Mouse (Mus musculus) ovary, postnatal 10 days (tissue): ENCODE data around the gene Tnnt3.

Experiments used
- DNase-seq: peaks from one replicate; pipeline ENCODE4 v3.0.0; 2022; ENCODE audit warnings: low spot score

The Tnnt3 gene

DNA sequence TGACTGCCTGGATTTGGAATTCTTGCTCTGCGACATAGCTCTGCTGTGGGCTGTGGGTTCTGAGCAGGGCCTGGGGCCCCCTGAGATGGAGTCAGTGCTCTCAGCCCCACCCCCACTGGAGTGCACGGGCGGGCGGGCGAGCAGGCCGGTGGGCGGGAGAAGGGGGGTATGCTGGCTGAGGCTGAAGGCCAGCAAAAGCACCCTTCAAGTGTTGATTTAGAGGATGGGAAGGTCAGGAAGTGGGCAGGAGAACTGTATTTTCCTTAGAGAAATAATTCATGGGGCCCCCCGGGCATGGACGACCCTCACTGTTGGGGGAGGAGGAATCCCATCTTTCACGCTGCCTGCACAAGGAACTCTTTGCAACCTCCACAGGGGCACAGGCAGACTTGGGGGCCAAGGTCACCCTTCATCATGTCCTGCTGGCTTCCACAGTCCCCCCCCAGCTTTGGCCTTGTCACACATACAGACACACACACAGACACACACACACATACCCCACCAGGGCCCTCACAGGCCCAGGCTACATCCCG is 44.2 kb downstream of the Tnnt3 start:
- DNase-seq, result no peak

DNA sequence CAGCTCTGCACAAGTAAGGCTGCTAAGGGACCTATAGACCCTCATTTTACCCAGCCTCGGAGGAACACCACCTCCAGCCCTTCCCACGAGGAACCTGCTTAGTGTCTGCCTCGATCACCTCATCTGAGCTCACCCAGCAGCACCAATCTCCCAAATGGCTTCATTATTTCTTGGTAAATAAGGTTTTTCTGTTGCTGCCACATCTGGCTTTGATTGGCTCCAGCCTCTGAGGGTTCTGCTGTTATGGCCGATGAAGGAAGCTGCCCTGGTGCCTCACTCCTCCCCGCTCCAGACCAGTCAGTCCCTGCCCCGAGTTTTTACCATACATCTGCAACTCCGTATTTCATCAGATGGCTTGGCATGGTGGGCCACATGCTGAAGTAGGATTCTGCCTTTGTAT is 47.3 kb downstream of the Tnnt3 start:
- no peak for DNase-seq

DNA sequence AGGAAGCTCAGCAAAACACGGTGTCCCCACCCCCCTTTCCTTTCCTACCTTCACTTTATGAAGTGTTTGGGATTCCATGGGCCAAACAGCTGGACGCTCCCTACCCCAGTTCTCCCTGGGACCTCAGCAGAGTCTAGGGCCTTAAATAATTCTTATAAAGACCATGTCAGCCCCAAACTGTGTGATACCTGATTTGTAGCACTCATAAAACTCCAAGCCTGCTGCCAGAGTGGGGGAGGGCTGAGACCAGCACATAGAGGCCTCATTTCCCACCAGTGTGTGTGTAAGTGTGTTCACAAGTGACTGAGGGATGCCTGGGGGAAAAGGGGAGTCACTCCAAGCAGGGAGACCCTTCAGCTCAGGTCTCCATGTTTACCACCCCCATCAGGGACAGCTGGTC is 49.2 kb downstream of the Tnnt3 start:
- DNase-seq, result no peak

DNA sequence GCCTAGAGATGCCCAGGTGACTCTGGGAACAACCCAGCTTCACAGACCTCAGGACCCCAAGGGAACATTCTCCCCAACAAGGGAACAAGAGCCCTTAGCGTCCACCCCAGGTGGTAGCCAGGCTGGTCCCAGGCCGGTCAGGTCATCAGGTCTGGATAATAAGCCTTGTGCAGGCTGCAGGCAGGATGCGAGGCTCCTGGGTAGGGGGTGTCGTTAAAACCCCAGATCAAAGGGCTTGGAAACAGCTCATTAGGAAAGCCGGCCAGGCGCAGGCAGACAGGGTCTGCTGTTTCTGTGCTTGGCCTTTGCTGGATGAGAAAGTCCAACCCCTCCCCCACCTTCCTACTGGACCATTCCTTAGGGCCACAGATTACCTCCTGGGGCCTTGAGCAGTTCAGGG is 50.1 kb downstream of the Tnnt3 start:
- no peak for DNase-seq

DNA sequence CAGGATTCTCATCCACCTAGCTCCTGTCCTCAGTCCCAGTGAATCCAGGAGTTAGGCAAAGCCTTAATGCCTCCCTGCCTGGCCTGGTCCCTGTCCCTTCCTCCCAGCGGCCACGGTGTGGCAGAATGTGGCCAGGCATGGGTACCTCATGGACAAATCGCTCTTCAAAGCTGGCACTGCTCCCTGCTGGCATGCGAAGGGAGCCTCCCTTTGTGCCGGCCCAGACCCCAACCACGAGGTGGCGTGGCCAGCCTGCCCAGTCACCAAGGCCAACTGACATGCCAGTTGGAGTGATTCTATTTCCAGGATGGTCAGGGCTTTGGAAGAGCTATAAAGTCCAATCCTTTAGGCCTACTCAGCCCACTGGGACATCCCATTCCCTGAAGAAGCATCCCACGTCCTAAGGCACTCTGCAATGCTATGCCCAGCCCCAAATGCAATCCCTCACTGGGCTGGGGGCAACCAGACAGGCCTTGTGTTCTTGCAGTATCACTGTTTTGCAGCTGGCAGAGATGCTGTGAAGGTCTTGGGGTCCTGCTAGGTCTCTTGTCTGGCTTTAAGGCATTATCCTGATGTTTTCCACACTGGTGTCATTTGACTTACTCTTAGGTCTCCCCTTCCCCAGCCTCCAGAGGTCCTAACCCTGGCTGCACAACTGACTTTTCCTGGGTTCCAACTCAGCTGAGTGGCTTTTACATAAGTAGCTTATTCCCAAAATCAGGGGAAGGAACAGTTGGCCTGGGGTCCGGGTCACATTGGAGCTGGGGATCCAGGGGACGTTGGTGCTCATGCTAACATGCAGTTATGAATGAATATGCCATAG is 51.5 kb downstream of the Tnnt3 start:
- DNase-seq, result no peak

DNA sequence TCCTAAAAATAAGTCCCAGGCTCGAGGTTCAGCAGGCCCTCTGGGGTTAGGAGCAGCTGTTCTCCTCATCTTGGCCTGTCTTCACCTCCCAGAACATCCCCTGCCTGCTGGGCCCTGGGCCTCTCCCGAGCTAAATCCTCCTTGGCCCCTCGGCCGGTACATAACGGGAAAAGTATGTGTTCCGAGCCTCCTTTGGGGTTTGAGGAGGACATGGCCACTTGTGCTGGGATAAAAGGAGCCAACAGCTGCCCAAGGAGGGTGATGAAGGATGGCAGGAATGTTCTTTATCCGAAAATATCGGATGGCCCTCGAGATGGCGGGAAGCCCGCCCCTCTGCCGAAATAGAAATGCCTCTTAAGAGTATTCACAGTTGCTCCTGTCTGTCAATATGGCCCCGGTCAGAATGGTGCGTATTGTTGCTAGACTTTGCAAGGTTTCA is 52.3 kb downstream of the Tnnt3 start:
- no peak for DNase-seq

DNA sequence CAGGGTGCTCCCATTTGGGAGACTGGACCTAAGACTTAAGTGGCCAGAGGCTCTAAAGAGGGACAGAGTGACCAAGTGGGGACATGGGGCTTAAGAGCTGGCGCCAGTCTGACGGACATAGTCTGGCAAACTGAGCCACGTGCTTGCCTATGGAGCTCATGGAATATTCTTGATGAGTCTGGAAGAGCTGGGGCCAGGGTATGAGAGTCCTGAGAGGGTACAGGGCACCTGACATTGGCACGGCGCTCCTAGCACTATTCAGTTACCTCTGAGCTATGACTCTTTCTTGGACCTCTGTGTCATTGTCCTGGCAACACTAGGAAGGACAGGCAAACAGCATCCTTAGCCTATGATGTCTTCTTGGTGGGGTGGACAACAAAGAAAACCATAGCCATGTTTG is 53.1 kb downstream of the Tnnt3 start:
- no peak for DNase-seq

DNA sequence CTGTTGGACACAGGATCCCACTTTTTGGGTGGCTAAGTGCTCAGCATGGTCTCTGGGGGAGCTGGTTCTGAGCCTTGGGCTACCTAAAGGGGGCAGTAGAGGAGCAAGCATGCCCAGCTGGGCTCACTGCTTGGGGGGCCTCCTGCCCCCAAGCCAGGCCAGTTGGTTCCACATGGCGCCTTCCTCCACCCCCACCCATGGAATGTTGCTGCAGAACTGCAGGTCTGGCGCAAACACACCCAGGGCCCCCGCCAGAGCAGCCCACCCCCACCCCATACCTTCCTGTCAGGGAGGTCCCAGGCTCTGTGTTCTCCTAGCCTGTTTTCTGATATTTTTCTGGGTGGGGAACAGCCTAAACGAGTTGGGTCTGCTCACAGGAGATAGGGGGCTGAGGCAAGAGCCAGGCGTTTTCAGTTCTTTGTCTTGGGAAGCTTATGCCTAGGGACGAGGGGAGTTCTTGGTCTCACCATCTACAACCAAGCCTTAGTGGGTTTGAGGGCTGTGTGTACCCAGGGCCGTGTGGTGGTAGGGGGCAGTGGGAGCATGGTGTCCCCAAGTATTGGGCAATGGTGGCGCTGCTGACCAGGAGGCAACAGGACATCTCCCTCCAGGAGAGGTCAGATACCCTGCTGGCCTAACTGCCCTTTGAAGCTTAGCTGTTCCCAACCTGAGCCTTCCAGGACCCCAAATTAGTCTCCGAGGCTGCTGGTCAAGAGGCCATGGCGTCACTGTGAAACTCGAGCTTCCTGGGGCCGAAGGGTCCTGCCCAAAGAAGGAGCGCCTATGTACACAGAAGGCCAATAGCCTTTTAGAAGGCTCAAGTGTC is 54.2 kb downstream of the Tnnt3 start:
- no peak for DNase-seq

DNA sequence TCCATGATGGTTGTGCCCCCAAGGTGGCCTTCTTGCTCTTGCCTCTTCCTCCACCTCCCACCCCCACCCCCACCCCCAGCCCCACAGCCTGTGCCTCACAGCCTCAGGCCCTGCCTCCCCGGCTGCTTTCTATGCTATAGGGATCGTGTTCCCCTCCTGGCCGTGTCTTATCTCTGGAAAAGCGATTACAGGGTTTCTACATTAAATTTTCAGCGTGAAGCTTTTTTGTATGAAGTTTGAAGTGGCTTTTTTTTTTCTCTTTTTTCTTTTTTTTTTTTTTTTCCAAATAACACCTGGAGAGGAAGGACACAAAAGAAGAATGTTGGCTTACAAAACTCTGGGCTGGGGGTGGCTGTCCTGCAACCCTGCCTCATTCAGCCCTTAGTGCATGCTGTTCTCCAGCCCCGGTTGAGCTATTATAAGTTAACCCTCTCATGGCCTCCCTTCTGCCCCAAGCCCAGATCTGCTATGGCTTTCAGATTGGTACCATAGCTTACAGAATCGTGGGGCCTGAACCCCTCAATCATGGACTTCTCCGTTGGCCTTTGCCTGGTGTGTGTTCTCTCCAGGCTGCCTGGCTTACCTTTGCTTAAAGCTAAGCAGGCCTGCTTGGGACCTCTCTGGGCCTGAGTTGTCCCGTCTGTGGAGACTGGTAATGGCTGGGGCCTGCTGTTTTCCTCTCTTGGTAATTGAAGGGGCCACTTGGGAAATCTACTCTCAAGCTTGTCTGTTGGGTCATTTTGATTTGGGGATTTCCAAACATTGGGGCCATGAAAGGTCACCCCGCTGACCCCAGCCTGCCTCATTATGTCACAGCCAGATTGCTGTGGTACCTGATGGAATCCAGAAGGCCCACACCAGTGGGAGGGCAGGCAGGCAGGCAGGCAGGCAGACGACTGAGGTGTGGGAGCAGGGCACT is 55.0 kb downstream of the Tnnt3 start:
- no peak for DNase-seq

DNA sequence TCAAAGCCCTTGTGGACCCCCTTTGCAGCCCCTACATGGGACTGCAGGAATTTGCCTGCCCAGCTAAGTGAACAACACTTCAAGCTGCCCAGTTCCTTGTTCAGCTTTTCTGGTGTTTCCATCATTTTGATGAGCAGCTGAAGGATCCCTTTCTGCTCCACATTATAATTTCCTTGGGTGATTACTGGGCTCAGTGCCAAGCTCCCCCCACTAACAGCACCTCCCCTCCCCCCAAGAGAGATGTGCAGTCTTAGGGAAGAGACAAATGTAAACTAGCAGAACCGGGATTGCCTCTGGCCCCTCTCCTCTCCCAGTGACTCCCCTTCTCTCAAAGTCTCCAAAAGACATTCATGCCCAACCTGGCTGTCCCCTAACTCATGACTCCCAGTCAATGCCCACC is 56.0 kb downstream of the Tnnt3 start:
- no peak for DNase-seq

DNA sequence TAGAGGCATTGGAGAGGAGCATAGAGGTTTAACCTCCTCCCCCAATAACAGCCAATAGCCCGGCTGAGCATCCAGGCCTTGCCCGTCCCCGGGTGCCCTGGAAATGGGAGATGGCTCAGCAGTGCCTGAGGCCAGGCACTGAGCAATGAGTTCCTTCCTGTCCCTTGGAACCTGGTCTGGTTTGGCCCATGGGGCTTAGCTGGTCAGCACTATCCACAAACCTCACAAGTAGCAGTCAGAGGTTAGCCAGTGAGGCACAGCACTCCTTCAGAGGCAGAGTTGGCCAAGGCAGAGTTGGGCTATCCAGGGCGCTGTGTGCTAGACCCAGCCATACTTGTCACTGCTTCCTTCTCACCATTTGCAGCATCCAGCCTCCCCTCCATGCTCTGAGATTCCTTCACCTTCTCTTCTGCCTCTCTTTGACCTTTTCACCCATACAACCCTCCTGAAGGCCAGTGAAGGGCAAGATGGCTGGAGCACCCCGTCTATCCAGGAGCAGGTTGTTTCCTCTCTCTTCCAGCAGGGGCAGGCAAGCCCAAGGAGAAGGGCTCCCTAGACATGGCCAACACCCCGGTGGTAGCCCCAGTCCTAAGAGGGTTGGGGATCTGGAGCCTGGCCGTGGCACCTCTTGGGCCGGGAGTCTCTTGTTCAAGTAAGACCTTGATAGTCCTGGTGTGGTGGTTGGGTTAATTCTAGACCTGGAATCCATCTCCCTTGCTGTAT is 56.9 kb downstream of the Tnnt3 start:
- no peak for DNase-seq

DNA sequence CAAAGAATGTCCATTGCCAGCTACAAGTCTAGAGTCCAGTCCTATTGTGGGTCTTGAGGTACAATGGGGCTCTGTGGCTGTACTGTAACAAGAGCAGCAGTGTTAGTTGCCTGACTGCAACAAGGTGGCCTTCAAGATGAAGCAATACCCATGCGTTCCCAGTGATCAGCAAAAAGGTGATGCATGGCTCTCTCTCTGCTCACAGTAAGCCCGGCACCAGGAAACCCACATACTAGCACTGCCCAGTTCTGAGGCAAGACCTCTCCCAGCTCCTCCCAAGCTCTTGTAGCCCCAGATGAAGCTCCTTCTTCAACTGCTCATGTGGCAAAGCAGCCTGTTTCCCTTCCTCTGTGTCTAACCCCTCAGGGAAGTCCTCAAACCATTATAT is 57.4 kb downstream of the Tnnt3 start:
- DNase-seq, result no peak

DNA sequence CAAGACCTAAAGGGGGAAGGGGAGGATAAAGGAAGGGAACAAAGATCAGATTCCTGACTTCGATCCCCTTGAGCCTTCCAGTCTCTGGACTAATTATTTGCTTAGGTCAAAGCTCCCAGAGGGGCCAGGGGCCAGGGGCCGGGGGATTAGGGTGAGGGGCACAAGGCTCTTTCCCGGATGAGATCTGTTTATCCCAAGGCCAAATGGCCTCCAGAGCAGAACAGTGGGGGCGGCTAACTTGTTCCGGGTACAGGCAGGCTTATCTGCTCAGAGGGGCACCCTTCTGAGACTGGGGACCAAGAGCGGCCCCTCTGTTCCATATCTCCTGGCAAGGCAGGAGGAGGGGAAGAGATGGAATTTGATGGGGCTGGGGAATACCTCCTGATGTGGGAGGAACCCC is 59.1 kb downstream of the Tnnt3 start:
- DNase-seq, result no peak

DNA sequence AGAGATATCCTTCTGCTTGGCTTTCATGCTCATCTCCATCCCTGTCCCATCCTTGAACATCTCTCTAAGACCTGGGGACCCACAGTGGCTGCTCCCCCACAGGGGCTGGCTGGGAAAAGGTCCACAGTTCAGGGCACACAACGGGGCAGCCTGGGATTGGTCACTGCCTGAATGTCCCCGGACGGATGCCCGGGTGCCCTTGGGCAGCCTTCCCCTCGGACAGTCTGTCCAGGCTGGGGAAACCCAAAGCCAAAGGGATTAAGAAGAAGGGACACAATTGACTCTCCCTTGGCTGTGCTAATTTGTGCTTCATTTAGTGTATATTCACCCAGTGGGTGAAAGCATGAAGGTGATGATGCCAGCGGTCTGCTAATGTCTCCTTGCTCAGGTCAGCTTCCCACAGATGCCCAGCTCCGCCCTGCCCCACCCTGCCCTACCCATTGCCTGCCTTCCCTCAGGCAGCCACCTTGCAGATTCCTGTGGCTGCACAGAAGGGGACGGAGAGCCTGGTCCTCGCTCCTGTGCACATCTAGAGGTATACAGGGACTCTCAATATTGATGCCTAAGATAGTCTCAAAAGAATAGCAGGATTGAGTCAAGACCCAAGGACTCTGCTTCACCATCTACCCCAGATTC is 60.0 kb downstream of the Tnnt3 start:
- no peak for DNase-seq

DNA sequence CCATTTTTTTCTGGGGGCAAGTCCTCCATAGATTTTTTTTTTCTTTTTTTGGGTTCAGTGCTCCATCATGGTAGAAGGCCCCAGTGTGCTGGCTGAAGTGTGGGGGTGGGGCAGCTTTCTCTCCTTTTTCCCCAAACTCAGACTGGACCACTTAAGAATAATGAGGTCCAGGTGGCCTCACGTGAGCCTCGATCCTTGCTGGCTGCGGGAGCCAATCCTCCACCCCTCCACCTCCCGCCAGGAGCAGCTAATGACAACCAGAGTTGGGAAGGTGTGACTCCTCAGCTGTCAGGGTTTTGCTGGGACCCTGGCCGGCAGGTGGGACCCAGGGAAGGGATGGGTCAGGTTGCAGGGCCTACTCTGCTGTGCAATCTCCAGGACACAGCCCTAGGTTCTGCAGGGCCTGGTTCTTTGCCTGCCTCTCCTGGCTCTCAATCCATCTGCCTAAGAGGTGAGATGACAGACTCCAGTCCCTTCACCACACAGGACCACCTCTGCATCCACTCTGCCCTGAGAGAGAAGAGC is 61.1 kb downstream of the Tnnt3 start:
- no peak for DNase-seq

DNA sequence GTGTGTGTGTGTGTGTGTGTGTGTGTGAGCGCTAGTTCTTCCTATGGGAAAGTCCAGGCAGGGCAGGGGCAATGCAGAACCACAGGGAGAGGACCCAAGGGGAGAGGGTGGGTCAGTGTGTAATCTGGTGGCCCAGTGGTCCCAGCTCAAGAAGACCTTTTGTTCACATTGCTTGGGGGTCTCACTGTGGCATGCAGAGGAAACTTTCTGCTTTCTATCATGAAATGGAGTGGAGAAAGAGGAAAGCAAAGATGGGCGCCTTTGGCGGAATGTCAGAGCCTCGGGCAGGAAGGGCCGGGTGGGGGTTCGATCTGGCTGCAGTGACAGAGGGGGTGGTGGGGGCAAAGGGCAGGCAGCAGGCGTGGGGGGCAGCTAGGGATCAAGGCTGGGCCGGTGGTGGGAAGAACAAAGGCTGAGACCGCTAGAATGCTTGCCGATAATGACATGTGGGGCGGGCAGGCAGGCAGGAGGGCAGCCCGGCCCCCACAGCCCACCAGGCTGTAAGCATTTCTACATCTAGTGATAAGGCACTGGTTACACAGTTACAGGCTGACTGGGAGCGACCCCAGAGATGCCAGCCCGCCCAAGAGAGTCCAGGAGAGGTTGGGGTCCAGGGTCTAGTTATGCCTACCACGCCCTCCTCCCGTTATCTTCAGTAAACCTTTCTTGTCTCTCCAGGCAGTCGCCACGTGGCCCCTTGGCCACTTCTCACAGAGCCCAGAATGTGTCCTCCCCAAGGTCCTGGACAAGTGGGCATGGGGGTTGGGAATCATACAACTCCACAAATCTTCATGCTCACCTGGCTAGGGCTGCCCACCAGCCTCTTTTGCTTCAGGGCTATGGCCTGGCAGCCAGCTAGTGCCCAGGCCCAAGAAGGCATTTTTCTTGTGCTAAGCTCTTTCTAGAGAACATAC is 62.6 kb downstream of the Tnnt3 start:
- no peak for DNase-seq

DNA sequence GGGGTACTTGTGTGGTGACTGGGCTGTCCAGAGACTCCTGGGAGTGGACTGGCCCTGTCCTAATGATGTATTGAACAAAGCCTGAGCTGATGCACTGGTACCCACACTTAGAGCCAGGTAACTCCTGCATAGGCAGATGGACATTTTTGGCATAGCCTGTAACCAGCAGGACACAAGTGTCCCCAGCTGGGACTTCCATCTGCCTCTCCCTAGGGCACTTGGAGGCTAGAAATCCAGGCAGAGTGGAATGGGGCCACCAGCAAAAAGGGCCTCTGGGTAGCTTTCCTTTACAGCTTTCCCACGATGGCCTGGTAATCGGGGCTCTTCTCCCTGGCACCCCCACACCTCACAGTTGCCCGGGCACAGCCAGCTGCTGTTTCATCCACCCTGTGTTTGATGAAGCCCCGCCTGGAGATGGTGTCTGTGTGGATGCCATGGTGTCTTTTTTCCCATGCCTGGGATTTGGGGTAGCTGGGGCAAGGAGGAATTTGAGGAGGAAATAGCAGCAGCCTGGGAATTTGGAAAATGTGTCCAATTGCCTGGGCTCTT is 63.3 kb downstream of the Tnnt3 start:
- no peak for DNase-seq

DNA sequence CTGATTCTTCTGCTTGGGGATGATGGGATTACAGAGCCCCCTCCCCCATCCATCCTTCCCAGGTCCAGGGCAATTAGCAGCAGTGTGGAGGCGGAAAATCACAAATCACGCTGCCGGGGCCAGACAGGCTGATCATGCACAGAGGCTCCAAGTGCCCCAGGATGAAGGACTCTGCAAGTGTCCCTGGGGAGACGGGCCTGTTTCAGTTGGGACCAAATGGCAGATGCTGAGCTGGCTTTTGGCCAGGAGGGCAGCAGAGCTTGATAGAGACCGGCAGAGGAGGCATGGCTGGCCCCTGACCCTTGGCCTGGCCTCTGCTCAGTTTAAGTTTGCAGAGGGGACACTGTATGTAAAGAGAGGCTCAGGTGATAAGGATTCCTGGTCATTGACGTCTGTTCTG is 64.5 kb downstream of the Tnnt3 start:
- DNase-seq, result no peak

DNA sequence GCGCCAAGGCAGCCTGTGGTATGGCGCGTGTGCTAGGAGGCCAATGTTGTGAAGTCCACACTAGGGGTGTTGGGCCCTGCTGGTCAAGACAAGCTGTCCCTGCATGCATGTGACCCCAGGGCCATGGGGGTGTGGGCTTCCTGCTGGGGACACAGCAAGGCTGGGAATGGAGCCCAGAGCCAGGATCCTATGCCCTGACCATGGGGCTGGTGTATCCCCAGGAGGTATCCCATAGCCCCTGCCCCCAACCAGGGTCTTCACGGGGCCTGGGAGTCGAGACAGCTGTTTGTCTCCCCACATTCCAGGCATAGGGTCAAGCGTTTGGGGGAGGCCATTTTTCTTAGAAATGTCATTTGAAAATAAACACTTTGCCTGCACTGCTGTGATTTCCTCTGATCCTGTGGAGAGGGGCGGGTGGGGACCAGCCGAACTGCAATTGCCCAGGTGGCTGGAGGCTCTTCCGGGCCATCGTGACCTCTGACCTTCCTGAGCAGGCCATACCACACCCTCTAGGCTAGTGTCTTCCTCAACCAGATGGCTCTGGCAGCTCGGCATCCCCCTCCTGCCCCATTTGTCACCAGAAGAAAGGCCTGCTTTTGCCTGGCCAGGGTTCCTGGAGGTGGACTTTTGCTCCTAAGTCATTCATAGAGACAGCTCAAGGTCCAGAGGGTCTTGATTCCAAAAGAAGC is 66.5 kb downstream of the Tnnt3 start:
- no peak for DNase-seq
